Mouse (Mus musculus) stomach, postnatal 0 days (tissue): Measurements from ENCODE around the gene Serinc4.

Source experiments
- CTCF ChIP-seq: IDR thresholded peaks from 2 replicates; pipeline ENCODE4 v1.5.1; 2016; ENCODE audit warnings: antibody characterized with exemption, low read depth, mild to moderate bottlenecking, moderate library complexity
- EP300 ChIP-seq: optimal IDR thresholded peaks from 2 replicates; pipeline ENCODE3; 2016; ENCODE audit warnings: antibody characterized with exemption

DNA sequence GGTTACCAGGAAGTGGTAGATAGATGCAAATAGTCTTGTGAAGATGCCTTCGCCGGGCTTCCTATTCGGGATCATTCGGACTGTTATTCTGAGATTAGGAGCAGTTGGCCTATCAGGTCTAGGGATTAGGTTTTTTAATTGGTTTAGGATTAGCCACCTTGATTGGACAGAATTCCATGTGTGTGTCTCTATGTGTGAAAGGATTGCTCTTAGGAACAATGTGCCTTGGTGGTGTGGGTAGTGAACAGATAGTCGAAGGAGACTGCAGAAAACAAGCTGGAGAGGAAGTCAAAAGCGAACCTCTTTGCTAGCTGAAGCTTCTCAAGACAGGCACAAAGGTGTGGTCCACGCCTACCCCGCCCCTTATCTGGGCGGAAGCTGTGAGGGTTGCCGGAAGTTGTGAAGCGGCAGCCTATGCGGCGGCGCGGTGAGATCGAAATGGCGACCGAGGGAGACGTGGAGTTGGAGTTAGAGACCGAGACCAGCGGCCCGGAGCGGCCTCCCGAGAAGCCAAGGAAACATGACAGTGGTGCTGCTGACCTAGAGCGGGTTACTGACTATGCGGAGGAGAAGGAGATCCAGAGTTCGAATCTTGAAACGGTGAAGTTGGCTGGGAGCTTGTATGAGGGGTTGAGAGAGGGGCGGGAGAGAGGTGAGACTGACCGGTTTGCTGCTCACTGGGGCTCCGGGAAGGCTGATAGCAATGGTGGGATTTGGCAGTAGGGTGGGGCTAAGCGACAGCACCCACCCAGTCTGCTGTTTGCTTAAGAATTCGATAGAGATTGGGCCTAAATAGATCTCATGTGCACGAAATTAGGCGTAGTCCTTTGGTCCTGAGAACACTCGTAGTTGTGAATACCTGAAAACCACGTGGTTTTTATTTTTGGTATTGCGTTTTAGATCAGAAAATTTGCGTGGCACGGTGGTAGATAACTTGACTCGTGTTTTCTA lies at the start of gene Serinc4:
- TF ChIP-seq CTCF (no peak), EP300 (no peak)
